Mouse (Mus musculus) intestine, embryonic 16.5 days (tissue): ENCODE measurements around the gene Mri1. TPM values are rescaled to one million over a fixed set of nuclear protein-coding genes. Genes with fewer than 3 reads are reported as not detected.
A peak's percentile ranks its signal among the peaks of the same experiment; 100 is the strongest.
"Not testable (repeated sequence)": the region's sequence is repeated elsewhere in the genome, so short reads cannot be mapped to it uniquely, and the experiment has no call there.

Experiments used
- ATAC-seq: fragments of 200-750 bp; cut with Nextera tagmentation; 2 replicates; pipeline ENCODE4 v1.8.0; 2017; ENCODE audit warnings: moderate TSS enrichment, moderate library complexity
- H3K27ac ChIP-seq: fragments of 300-500 bp; sonication (generic); 2 replicates; pipeline ENCODE4 v1.5.1; 2014; ENCODE audit warnings: mild to moderate bottlenecking, low read length
- H3K27me3 ChIP-seq: fragments of 300-500 bp; sonication (generic); replicated peaks from 2 replicates; pipeline ENCODE4 v1.6.1; 2014; ENCODE audit warnings: low read length, control low read depth, mixed read lengths; ENCODE audit not compliant: control insufficient read depth, insufficient read depth
- H3K36me3 ChIP-seq: fragments of 300-500 bp; sonication (generic); 2 replicates; pipeline ENCODE4 v1.6.1; 2014; ENCODE audit warnings: low read length, control low read depth; ENCODE audit not compliant: control insufficient read depth, insufficient read depth
- H3K4me1 ChIP-seq: fragments of 300-500 bp; sonication (generic); 2 replicates; pipeline ENCODE4 v1.6.1; 2014; ENCODE audit warnings: low read length, control low read depth, mixed read lengths; ENCODE audit not compliant: control insufficient read depth, insufficient read depth
- H3K4me2 ChIP-seq: fragments of 300-500 bp; sonication (generic); 2 replicates; pipeline ENCODE4 v1.6.1; 2014; ENCODE audit warnings: low read depth, low read length, control low read depth
- H3K4me3 ChIP-seq: fragments of 300-500 bp; sonication (generic); 2 replicates; pipeline ENCODE4 v1.5.1; 2014; ENCODE audit warnings: mild to moderate bottlenecking, low read length
- H3K9ac ChIP-seq: fragments of 300-500 bp; sonication (generic); 2 replicates; pipeline ENCODE4 v1.6.1; 2014; ENCODE audit warnings: low read depth, low read length
- H3K9me3 ChIP-seq: fragments of 300-500 bp; sonication (generic); 2 replicates; pipeline ENCODE4 v1.6.1; 2016; ENCODE audit warnings: low read length, control low read depth; ENCODE audit not compliant: control insufficient read depth
- WGBS: fragments of 180-500 bp; shearing (Covaris S2); extraction: QIAGEN DNeasy Blood & Tissue Kit; methylation state at CpG from one replicate; pipeline ENCODE4 v1.1.7; 2014; 5-methylcytosine and 5-hydroxymethylcytosine counted together
- polyA plus RNA-seq: library from polyadenylated mRNA; unstranded; fragments of >200 nt; fragmentation: Nextera tagmentation; extraction: Ambion mirVana; gene quantifications from 2 replicates; pipeline ENCODE4 v1.2.1, GENCODE M21; 2015

The Mri1 gene
- 76.0 and 77.1 TPM in 2 replicates for polyA plus RNA-seq

GRCm38 (mm10) chr8:84256822-84257610 is at the start of gene Mri1:
Mri1 (minus strand) TSS chr8:84257326.
- peak within 1 kb of the TSS; percentile 89 for H3K27ac ChIP-seq
- peak; percentile 91 for ATAC-seq
- no peaks in the 10 kb centered on the region for H3K27me3 ChIP-seq
- no peaks in the 10 kb centered on the region for H3K9me3 ChIP-seq
- under 1% methylated on average over 64 of the region's 64 CpGs for WGBS
- peaks cover 38% of the 10 kb centered on the region for H3K36me3 ChIP-seq
- peak within 1 kb of the TSS; percentile 95 for H3K4me2 ChIP-seq
- peak within 1 kb of the TSS; percentile 92 for H3K9ac ChIP-seq
- H3K4me3 ChIP-seq = peak within 1 kb of the TSS; percentile 95
- H3K4me1 ChIP-seq = peaks cover 15% of the 10 kb centered on the region

- ATAC-seq = no peak
- WGBS = 73% methylated on average over 2 of the region's 2 CpGs
Observed at GRCm38 (mm10) chr8:84303951-84304350, 46.8 kb upstream of the Mri1 start.

DNA sequence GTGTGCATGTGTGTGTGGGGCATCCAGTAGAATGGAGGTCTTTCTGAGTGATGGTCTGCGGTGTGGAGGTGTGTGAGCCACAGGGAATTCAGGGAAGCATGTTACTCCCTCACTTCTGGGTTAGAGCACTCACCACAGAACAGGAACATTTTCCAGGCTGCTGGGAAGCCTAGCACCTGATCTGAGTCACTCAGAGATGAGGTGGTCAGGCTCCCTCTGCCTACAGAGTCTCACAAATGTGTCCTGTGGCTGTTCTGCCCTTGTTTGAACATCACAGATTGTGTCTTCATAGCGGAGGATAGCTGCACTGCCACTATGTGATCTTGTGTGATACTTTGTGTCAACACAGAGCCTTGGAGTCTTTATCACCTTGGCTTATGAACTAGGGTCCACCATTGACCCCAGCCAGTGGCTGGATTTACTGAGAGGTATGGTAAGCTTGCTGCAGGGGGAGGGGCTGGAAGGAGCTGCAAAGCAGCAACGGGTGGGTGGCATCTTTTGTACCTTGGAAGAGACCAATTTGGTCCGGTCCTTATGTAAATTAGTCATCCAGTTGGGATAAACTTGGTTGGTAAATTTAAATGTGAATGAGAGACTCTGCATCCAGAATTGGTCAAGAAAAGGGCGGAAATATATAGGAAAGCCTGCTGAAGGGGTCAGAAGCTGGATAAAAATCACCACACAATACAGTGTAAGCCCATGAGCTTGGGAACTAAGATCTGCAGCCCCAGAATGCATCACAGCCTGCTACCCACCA is 40.1 kb upstream of the Mri1 start:
- no peak for ATAC-seq

More at GRCm38 (mm10) chr8:84303951-84304350, 46.8 kb upstream of the Mri1 start:
- Histone ChIP-seq H3K9ac (no peak overlapping the region), H3K36me3 (no peaks in the 10 kb centered on the region), H3K4me3 (no peak overlapping the region), H3K27me3 (no peaks in the 10 kb centered on the region), H3K27ac (no peak overlapping the region), H3K9me3 (peaks cover 4% of the 10 kb centered on the region; the same call in 1 of the 2 replicates), H3K4me2 (no peak overlapping the region), H3K4me1 (no peaks in the 10 kb centered on the region)

GRCm38 (mm10) chr8:84291688-84292087 is 34.6 kb upstream of the Mri1 start:
- Histone ChIP-seq H3K36me3 (no peaks in the 10 kb centered on the region), H3K9me3 (no peaks in the 10 kb centered on the region), H3K9ac (no peak overlapping the region), H3K27ac (no peak overlapping the region), H3K4me2 (no peak overlapping the region), H3K4me1 (no peaks in the 10 kb centered on the region; the same call in 1 of the 2 replicates), H3K4me3 (no peak overlapping the region), H3K27me3 (no peaks in the 10 kb centered on the region)
- no peak for ATAC-seq
- WGBS = 26% methylated on average over 8 of the region's 8 CpGs

More for the DNA sequence above, 40.1 kb upstream of the Mri1 start:
- Histone ChIP-seq H3K4me2 (no peak overlapping the region), H3K36me3 (no peaks in the 10 kb centered on the region), H3K9me3 (peaks cover 4% of the 10 kb centered on the region; the same call in 1 of the 2 replicates), H3K27ac (no peak overlapping the region), H3K27me3 (no peaks in the 10 kb centered on the region), H3K9ac (no peak overlapping the region), H3K4me1 (no peaks in the 10 kb centered on the region; the same call in 1 of the 2 replicates), H3K4me3 (no peak overlapping the region)
- WGBS = 63% methylated on average over 5 of the region's 5 CpGs

DNA sequence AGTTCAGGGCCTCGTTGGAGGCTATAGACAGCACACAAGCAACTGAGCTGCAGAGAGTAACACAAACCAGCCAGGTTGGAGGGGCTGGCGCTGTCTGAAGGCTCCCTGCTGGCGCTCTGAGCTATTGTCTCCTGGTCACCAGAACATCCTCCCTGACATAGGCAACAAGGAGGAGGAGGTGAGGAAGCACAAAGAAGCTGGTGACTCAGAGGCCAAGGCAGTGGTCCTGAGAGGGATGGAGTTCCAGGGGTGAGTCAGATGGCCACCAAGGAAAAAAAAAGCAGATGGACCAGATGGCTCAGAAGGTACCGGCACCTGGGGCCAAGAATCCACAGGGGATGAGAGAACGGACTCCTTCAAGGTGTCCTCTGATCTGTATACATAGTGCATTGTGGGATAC is 34.0 kb upstream of the Mri1 start:
- H3K4me3 ChIP-seq = no peak overlapping the region
- H3K4me2 ChIP-seq = no peak overlapping the region
- no peaks in the 10 kb centered on the region for H3K27me3 ChIP-seq
- no peaks in the 10 kb centered on the region for H3K9me3 ChIP-seq
- no peaks in the 10 kb centered on the region; the same call in 1 of the 2 replicates for H3K4me1 ChIP-seq
- WGBS = 70% methylated on average over 5 of the region's 5 CpGs
- no peak overlapping the region for H3K27ac ChIP-seq
- no peak for ATAC-seq
- H3K9ac ChIP-seq = no peak overlapping the region
- H3K36me3 ChIP-seq = no peaks in the 10 kb centered on the region

DNA sequence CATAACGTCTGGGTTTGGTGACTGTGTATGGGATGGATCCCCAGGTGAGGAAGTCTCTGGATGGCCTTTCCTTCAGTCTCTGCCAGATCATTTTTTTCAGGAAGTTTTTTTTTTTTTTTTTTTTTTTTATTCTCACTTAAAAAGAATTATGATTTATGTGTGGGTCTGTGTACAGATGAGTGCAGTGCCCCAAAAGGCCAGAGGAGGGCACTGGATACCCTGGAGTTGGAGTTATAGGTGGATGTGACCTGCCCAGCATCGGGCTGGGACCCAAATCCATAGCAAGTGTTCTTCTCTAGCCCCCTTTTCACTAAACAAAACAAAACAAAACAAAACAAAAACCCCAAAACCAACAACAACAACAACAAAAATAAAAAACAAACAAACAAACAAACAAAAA is 31.8 kb upstream of the Mri1 start:
- Histone ChIP-seq H3K27me3 (no peaks in the 10 kb centered on the region), H3K4me3 (no peak overlapping the region), H3K36me3 (no peaks in the 10 kb centered on the region), H3K27ac (no peak overlapping the region), H3K4me2 (no peak overlapping the region), H3K9ac (no peak overlapping the region), H3K9me3 (no peaks in the 10 kb centered on the region), H3K4me1 (no peaks in the 10 kb centered on the region; the same call in 1 of the 2 replicates)
- no peak for ATAC-seq
- 59% methylated on average over 2 of the region's 2 CpGs for whole genome bisulfite sequencing

- not testable (repeated sequence) for H3K4me2 ChIP-seq, H3K36me3 ChIP-seq, H3K4me3 ChIP-seq, H3K27me3 ChIP-seq, H3K9ac ChIP-seq, H3K4me1 ChIP-seq, H3K9me3 ChIP-seq, H3K27ac ChIP-seq, ATAC-seq
- WGBS = 62% methylated on average over 5 of the region's 5 CpGs
Observed at GRCm38 (mm10) chr8:84285665-84286064, 28.5 kb upstream of the Mri1 start.

- H3K4me1 ChIP-seq = no peaks in the 10 kb centered on the region
- no peak for ATAC-seq
- no peaks in the 10 kb centered on the region for H3K9me3 ChIP-seq
- peak overlapping the region; percentile 31; the same call in 1 of the 2 replicates for H3K27ac ChIP-seq
- no peaks in the 10 kb centered on the region for H3K36me3 ChIP-seq
- H3K27me3 ChIP-seq = no peaks in the 10 kb centered on the region
- 20% methylated on average over 9 of the region's 9 CpGs for WGBS
- peak overlapping the region; percentile 38 for H3K4me2 ChIP-seq
- peak overlapping the region; percentile 38; the same call in 1 of the 2 replicates for H3K9ac ChIP-seq
- H3K4me3 ChIP-seq = 0 out of 2 replicates have a peak overlapping the region, but pooled peaks have one; percentile 17
Observed at GRCm38 (mm10) chr8:84284608-84285063, 27.5 kb upstream of the Mri1 start.

DNA sequence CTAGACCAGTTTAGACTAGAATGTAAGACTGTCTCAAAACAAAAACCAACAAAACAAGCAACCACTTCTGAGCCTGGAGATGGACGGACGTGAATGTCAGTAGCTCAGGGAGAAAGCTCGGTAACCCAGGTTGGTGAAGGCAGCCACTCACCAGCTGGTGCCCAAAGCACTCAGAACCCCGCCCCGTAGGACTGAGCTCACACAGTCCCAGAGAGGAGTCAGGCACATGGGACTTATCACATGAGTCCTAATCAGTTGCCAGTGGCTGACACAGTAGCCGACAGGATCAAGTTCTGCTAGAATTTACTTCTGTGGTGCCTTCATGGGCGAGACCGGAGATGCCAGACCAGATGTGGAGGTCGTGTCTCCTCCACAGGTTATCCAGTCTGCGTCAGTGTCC is 23.7 kb upstream of the Mri1 start:
- Histone ChIP-seq H3K4me1 (no peaks in the 10 kb centered on the region), H3K27me3 (no peaks in the 10 kb centered on the region), H3K4me3 (no peak overlapping the region), H3K36me3 (no peaks in the 10 kb centered on the region), H3K9ac (no peak overlapping the region), H3K9me3 (no peaks in the 10 kb centered on the region), H3K4me2 (no peak overlapping the region), H3K27ac (no peak overlapping the region)
- no peak for ATAC-seq
- WGBS = 73% methylated on average over 10 of the region's 10 CpGs
